Mouse (Mus musculus) lung, embryonic 14.5 days (tissue): ENCODE results near the gene Card14. TPM values are rescaled to one million over a fixed set of nuclear protein-coding genes. Genes with fewer than 3 reads are reported as not detected.

Source experiments
- ATAC-seq: fragments of 200-750 bp; cut with Nextera tagmentation; 2 replicates; pipeline ENCODE4 v1.8.0; 2017; ENCODE audit warnings: mild to moderate bottlenecking, moderate TSS enrichment, moderate library complexity; ENCODE audit not compliant: insufficient read depth
- DNase-seq: peaks from one replicate; pipeline ENCODE4 v3.0.0-alpha.2; 2015
- H3K27ac ChIP-seq: fragments of 300-500 bp; sonication (generic); 2 replicates; pipeline ENCODE4 v1.5.1; 2014; ENCODE audit warnings: low read depth, mild to moderate bottlenecking, moderate library complexity
- H3K27me3 ChIP-seq: fragments of 300-500 bp; sonication (generic); 2 replicates; pipeline ENCODE4 v1.6.1; 2014; ENCODE audit warnings: low read length, control low read depth; ENCODE audit not compliant: insufficient read depth
- H3K36me3 ChIP-seq: fragments of 300-500 bp; sonication (generic); 2 replicates; pipeline ENCODE4 v1.6.1; 2014; ENCODE audit warnings: control low read depth; ENCODE audit not compliant: insufficient read depth
- H3K4me1 ChIP-seq: fragments of 300-500 bp; sonication (generic); 2 replicates; pipeline ENCODE4 v1.6.1; 2014; ENCODE audit warnings: antibody characterized with exemption, control low read depth; ENCODE audit not compliant: insufficient read depth
- H3K4me2 ChIP-seq: fragments of 300-500 bp; sonication (generic); 2 replicates; pipeline ENCODE4 v1.6.1; 2014; ENCODE audit warnings: mild to moderate bottlenecking
- H3K4me3 ChIP-seq: fragments of 300-500 bp; sonication (generic); 2 replicates; pipeline ENCODE4 v1.5.1; 2014; ENCODE audit warnings: low read depth, low read length
- H3K9ac ChIP-seq: fragments of 300-500 bp; sonication (generic); 2 replicates; pipeline ENCODE4 v1.6.1; 2014
- H3K9me3 ChIP-seq: fragments of 300-500 bp; sonication (generic); 2 replicates; pipeline ENCODE4 v1.6.1; 2016; ENCODE audit warnings: low read depth, low read length, control low read depth
- CTCF ChIP-seq: IDR thresholded peaks from 2 replicates; pipeline ENCODE4 v1.5.1; 2016; ENCODE audit warnings: antibody characterized with exemption, low read depth
- WGBS: fragments of 180-500 bp; shearing (Covaris S2); extraction: QIAGEN DNeasy Blood & Tissue Kit; methylation state at CpG from one replicate; pipeline ENCODE4 v1.1.7; 2014; 5-methylcytosine and 5-hydroxymethylcytosine counted together
- polyA plus RNA-seq: library from polyadenylated mRNA; unstranded; fragments of >200 nt; fragmentation: Nextera tagmentation; extraction: Ambion mirVana; gene quantifications from 2 replicates; pipeline ENCODE4 v1.2.1, GENCODE M21; 2014

Card14 gene
- polyA plus RNA-seq, 1 experiment from 2014 or later: not detected

GRCm38 (mm10) chr11:119355443-119356385, 48.1 kb downstream of the Card14 start, which contains the start of the genes Sgsh and Slc26a11:
Sgsh (minus strand) TSS chr11:119355536.
Slc26a11 (plus strand) TSS chr11:119355557.
- no peak for TF ChIP-seq CTCF
- peaks cover 12% of the 10 kb centered on the region; the same call in 1 of the 2 replicates for H3K4me1 ChIP-seq
- under 1% methylated on average over 40 of the region's 40 CpGs for WGBS
- H3K4me2 ChIP-seq: peak within 1 kb of the TSS; percentile 94
- peak within 1 kb of the TSS; percentile 64 for H3K4me3 ChIP-seq
- H3K36me3 ChIP-seq: peaks cover 10% of the 10 kb centered on the region; the same call in 1 of the 2 replicates
- no peaks in the 10 kb centered on the region for H3K9me3 ChIP-seq
- peak; percentile 94 for DNase-seq
- H3K27me3 ChIP-seq: 0 out of 2 replicates have a peak, but pooled peaks cover 3% of the 10 kb centered on the region
- H3K9ac ChIP-seq: peak within 1 kb of the TSS; percentile 71
- H3K27ac ChIP-seq: peak within 1 kb of the TSS; percentile 80
- ATAC-seq: peak; percentile 96

DNA sequence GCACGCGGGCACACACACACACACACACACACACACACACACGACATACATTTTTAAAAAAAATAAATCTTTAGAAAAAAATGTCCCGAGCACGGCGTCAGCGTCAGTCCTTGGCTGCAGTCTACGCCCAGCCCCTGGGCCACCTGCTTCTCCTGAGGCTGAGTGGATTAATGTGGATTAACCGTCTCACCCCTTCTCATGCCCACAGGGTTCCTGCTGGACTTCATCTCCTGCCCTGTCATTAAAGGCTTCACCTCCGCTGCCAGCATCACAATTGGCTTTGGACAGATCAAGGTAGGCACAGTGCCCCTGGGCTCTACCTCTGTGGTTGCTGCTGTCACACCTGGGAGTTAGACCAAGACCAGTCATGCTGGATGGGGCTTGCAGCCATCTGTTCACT, 51.5 kb downstream of the Card14 start:
- no peak overlapping the region for H3K9ac ChIP-seq
- no peak for DNase-seq
- 90% methylated on average over 10 of the region's 10 CpGs for WGBS
- no peaks in the 10 kb centered on the region for H3K27me3 ChIP-seq
- peaks cover 12% of the 10 kb centered on the region; the same call in 1 of the 2 replicates for H3K4me1 ChIP-seq
- H3K4me2 ChIP-seq: no peak overlapping the region
- no peak for TF ChIP-seq CTCF
- ATAC-seq: no peak
- peaks cover 17% of the 10 kb centered on the region; the same call in 1 of the 2 replicates for H3K36me3 ChIP-seq
- H3K27ac ChIP-seq: no peak overlapping the region
- no peaks in the 10 kb centered on the region for H3K9me3 ChIP-seq
- no peak overlapping the region for H3K4me3 ChIP-seq

DNA sequence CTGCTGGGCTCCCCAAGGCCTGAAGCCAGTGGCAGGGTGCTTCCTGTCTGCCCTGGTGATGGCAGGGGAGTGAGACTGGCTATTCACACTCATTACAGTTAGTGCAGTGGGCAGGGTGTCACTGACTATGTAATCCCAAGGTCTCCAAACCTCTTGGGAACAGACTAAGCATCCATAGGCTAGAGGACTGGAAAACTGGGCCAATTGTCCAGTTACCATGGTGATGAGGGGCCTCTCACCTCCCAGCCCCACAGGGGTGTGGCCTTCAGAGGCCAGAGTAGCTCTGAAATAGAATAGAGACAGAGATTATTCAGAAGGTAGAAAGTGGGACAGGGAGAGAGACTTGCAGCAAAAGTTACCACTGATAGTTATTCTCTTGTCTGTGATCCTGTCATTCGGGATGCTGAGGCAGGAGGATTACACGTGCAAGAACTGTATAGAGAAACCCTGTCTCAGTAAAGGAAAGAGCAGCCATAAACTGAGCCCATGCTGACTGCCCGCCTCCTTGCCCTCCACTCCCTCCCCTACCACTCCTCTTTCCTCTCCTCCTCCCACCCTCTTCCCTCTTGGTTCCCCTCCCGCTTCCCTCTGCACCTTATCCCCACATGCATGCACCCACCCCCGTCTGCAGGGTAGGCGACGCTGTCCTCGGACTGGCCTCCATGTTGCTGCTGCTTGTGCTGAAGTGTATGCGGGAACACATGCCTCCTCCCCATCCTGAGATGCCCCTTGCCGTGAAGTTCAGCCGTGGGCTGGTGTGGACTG, 55.4 kb downstream of the Card14 start:
- H3K4me3 ChIP-seq: no peak overlapping the region
- H3K27me3 ChIP-seq: no peaks in the 10 kb centered on the region
- no peaks in the 10 kb centered on the region for H3K9me3 ChIP-seq
- H3K4me1 ChIP-seq: no peaks in the 10 kb centered on the region
- peak overlapping the region; percentile 30; the same call in 1 of the 2 replicates for H3K4me2 ChIP-seq
- H3K36me3 ChIP-seq: peaks cover 22% of the 10 kb centered on the region; the same call in 1 of the 2 replicates
- ATAC-seq (no peak; the same call in 1 of the 2 replicates), DNase-seq (no peak)
- WGBS: 29% methylated on average over 11 of the region's 11 CpGs
- H3K27ac ChIP-seq: no peak overlapping the region
- no peak overlapping the region for H3K9ac ChIP-seq
- no peak for TF ChIP-seq CTCF

DNA sequence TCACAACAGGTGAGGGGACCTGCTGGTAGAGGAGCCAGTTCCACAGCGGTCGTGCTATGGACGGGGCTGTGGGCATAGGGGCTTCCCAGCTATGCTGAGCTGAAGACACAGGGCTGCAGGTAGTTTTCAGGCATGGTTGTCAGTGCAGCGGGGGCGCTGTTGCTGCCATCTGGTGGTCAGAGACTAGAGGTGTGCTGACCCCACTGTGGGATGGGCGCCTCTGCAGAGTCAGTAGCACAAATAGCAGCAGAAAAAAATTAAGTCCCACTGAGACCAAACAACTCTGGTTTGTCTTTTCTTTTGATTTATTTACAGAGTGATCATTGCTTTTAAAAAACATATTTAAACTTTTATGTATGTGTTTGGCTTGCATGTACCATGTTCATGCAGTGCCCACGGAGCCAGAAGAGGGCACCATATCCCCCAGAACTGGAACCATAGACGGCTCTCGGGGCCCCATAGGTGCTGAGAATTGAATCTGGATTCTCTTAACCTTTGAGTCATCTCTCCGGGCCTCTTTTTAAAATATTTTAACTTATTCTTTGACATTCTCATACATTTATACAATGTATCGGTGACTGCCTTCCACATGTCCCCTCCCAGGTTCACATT, 56.1 kb downstream of the Card14 start:
- ATAC-seq (peak; percentile 82), DNase-seq (peak; percentile 87)
- H3K27me3 ChIP-seq: no peaks in the 10 kb centered on the region
- peaks cover 22% of the 10 kb centered on the region; the same call in 1 of the 2 replicates for H3K36me3 ChIP-seq
- 31% methylated on average over 11 of the region's 11 CpGs for WGBS
- peak overlapping the region; percentile 30; the same call in 1 of the 2 replicates for H3K4me2 ChIP-seq
- H3K9ac ChIP-seq: no peak overlapping the region
- no peaks in the 10 kb centered on the region for H3K9me3 ChIP-seq
- no peak overlapping the region for H3K27ac ChIP-seq
- no peak overlapping the region for H3K4me3 ChIP-seq
- no peaks in the 10 kb centered on the region for H3K4me1 ChIP-seq
- peak; percentile 91 for TF ChIP-seq CTCF

DNA sequence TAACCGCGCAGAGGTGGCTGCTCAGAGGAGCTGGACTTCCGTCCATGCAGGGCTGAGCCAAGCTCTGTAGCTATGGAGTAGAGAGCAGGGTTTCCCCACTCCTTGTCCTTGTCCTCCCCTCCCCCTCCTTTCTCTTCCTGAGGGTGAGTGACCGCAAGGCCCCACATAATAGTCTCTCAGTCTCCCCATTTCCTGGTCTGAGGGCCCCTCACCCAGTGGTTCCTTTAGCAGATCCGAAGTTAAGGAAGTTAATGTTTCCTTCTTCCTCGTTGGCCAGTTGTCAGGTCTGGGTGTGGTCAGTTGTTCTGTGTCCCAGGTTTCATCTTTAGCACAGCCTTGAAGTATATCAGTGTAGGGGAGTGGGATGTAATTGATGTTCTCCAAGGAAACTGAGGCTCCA, 67.9 kb downstream of the Card14 start:
- Histone ChIP-seq H3K27me3 (no peaks in the 10 kb centered on the region), H3K9me3 (no peaks in the 10 kb centered on the region), H3K36me3 (peaks cover 9% of the 10 kb centered on the region; the same call in 1 of the 2 replicates), H3K4me2 (no peak overlapping the region), H3K4me3 (no peak overlapping the region), H3K27ac (no peak overlapping the region), H3K4me1 (no peaks in the 10 kb centered on the region; the same call in 1 of the 2 replicates), H3K9ac (no peak overlapping the region)
- ATAC-seq (no peak), DNase-seq (no peak)
- 75% methylated on average over 6 of the region's 6 CpGs for WGBS
- no peak for TF ChIP-seq CTCF

GRCm38 (mm10) chr11:119377326-119377725, 69.8 kb downstream of the Card14 start:
- H3K4me3 ChIP-seq: no peak overlapping the region
- no peak overlapping the region for H3K4me2 ChIP-seq
- 91% methylated on average over 11 of the region's 11 CpGs for WGBS
- no peak for TF ChIP-seq CTCF
- peaks cover 9% of the 10 kb centered on the region; the same call in 1 of the 2 replicates for H3K36me3 ChIP-seq
- no peaks in the 10 kb centered on the region for H3K27me3 ChIP-seq
- DNase-seq: no peak
- no peaks in the 10 kb centered on the region for H3K9me3 ChIP-seq
- H3K4me1 ChIP-seq: no peaks in the 10 kb centered on the region; the same call in 1 of the 2 replicates
- no peak overlapping the region for H3K9ac ChIP-seq
- ATAC-seq: no peak
- no peak overlapping the region for H3K27ac ChIP-seq
